Mouse (Mus musculus): ENCODE measurements at regions not wholly inside any gene's neighbourhood (a gene's known extent, or its start where the extent isn't known, plus 50 kb on each side); places are given as distances from the start of the nearest gene placed in this dataset.

DNA sequence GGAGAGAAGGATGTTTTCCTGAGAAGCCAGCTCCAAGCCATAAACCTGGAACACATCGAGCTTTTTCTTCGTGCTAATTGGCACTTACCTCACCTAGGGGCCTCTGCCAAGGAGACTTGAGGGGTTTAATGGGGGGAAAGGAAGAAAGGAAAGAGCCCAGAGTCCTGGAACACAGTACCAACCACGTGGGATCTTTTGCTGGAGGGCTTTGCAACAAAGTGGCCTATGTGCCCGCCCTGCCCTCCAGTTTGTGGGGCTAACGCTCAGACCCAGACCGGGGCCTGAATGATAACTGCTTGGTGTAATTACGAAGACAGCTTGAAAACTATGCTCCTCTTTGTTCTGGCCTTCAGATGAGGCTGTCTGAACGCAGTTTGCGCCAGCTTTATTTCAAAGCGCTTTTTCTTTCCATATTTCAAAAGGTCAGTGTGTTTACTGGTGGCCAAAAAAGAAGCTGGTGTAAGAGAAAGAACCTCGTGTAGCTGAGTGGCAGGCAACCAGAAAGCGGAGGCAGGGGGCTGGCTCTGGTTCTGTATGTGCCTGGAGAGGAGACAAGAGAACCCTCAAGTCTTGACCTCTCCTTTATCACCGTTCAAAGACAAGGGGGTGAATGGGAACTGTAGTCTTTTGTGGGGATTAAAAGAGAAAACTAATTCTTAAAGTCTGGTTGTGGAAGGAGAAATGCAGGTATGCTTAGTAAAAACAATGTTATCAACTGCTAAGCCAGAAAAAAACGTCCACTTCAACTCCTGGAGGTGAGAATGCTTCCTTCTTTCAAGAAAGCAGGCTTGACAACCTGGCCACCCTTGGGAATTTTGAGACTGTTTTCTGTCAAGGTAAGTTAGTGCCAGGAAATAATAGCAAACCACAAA, 136.1 kb upstream of the Btg1 start:
- WGBS = 21% methylated on average over 14 of the region's 14 CpGs
- Histone ChIP-seq H3K27me3 (ENCODE audit: control insufficient read depth, insufficient read depth, low read length) (no peaks in the 10 kb centered on the region), H3K4me3 (ENCODE audit: low read depth, low read length) (no peak overlapping the region), H3K9me3 (ENCODE audit: control insufficient read depth, low read length) (no peaks in the 10 kb centered on the region), H3K36me3 (ENCODE audit: control insufficient read depth, insufficient read depth, low read length) (no peaks in the 10 kb centered on the region), H3K4me2 (ENCODE audit: low read depth, low read length, severe bottlenecking) (no peak overlapping the region), H3K4me1 (replicated peaks; ENCODE audit: control insufficient read depth, insufficient read depth, low read length) (0 out of 2 replicates have a peak, but pooled peaks cover 6% of the 10 kb centered on the region), H3K27ac (ENCODE audit: low read depth, low read length) (peak overlapping the region; percentile 64), H3K9ac (ENCODE audit: low read length) (no peak overlapping the region)
- DNase-seq (ENCODE audit: low spot score) (peak; percentile 72), ATAC-seq (replicated peaks; ENCODE audit: low FRiP score) (peak; percentile 89)

DNA sequence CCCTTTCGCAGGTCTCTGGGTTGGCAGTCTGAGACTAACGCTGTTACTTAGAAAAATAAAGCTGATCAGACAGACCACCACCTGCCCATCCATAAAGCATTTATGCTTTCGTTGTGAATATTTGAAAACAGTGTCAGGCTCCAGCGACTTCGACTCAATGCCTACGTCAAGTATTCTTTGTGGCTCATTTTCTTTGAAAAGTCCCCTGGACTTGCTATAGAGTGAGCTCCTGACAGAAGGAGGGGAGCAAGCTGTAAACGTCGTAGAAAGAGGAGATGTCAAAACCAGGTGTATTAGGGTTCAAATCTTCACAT, 135.5 kb upstream of the Btg1 start:
- H3K4me3 ChIP-seq (ENCODE audit: low read depth, low read length) = no peak overlapping the region
- 64% methylated on average over 8 of the region's 8 CpGs for WGBS
- no peaks in the 10 kb centered on the region for H3K9me3 ChIP-seq (ENCODE audit: control insufficient read depth, low read length)
- 0 out of 2 replicates have a peak, but pooled peaks cover 6% of the 10 kb centered on the region for H3K4me1 ChIP-seq (replicated peaks; ENCODE audit: control insufficient read depth, insufficient read depth, low read length)
- no peak overlapping the region; the same call in 1 of the 2 replicates for H3K27ac ChIP-seq (ENCODE audit: low read depth, low read length)
- H3K36me3 ChIP-seq (ENCODE audit: control insufficient read depth, insufficient read depth, low read length) = no peaks in the 10 kb centered on the region
- H3K9ac ChIP-seq (ENCODE audit: low read length) = no peak overlapping the region
- H3K27me3 ChIP-seq (ENCODE audit: control insufficient read depth, insufficient read depth, low read length) = no peaks in the 10 kb centered on the region
- no peak for ATAC-seq (replicated peaks; ENCODE audit: low FRiP score)
- H3K4me2 ChIP-seq (ENCODE audit: low read depth, low read length, severe bottlenecking) = no peak overlapping the region
- no peak for DNase-seq (ENCODE audit: low spot score)

DNA sequence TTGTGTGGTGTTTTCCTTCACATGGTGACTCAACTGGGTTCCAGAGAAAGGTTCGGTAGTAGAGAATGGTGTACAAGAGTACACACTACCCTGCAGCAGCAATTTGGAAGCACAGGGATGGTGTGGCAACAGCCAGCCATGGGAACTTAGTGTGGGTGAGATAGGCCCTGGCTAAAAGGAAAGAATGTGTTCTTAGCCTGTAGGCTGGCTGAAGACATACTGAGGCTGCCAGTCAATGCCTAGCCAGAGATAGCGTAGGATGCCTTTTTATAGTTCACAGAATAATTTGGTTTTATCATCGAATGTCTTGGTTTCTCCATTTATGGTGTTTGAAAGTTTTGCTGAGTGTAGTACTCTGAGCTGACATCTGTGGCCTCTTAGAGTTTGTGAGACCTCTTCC, 130.1 kb upstream of the Btg1 start:
- no peaks in the 10 kb centered on the region for H3K9me3 ChIP-seq (ENCODE audit: control insufficient read depth, low read length)
- H3K27ac ChIP-seq (ENCODE audit: low read depth, low read length) = no peak overlapping the region
- ATAC-seq (replicated peaks; ENCODE audit: low FRiP score) (no peak), DNase-seq (ENCODE audit: low spot score) (no peak)
- H3K4me3 ChIP-seq (ENCODE audit: low read depth, low read length) = no peak overlapping the region
- WGBS = 95% methylated on average over 3 of the region's 3 CpGs
- H3K4me1 ChIP-seq (replicated peaks; ENCODE audit: control insufficient read depth, insufficient read depth, low read length) = no peaks in the 10 kb centered on the region
- H3K27me3 ChIP-seq (ENCODE audit: control insufficient read depth, insufficient read depth, low read length) = no peaks in the 10 kb centered on the region
- H3K4me2 ChIP-seq (ENCODE audit: low read depth, low read length, severe bottlenecking) = no peak overlapping the region
- no peaks in the 10 kb centered on the region for H3K36me3 ChIP-seq (ENCODE audit: control insufficient read depth, insufficient read depth, low read length)
- no peak overlapping the region for H3K9ac ChIP-seq (ENCODE audit: low read length)

DNA sequence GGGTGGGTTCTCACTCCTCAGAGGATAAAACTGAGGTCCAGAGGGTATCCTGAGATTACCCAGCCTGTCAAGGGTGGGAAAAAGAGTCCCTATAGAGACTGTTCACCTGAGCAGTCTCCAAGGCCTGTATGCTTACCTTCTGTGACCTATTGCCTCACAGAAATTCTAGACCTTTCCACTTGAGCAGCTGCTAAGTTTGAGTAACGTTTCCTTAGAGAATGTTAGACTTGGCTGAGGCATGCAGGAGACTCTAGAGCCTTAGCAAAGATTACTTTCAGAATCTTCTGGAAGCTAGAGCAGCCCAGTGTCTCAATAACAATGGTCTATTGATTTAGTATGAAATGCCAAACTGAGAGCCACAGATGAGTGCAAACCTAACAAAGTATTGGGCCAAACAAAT, 123.1 kb upstream of the Btg1 start:
- no peak overlapping the region for H3K9ac ChIP-seq (ENCODE audit: low read length)
- H3K36me3 ChIP-seq (ENCODE audit: control insufficient read depth, insufficient read depth, low read length) = no peaks in the 10 kb centered on the region
- 56% methylated on average over 1 of the region's 1 CpGs for WGBS
- H3K27ac ChIP-seq (ENCODE audit: low read depth, low read length) = no peak overlapping the region
- H3K27me3 ChIP-seq (ENCODE audit: control insufficient read depth, insufficient read depth, low read length) = no peaks in the 10 kb centered on the region
- H3K4me3 ChIP-seq (ENCODE audit: low read depth, low read length) = no peak overlapping the region
- no peaks in the 10 kb centered on the region for H3K9me3 ChIP-seq (ENCODE audit: control insufficient read depth, low read length)
- DNase-seq (ENCODE audit: low spot score) (no peak), ATAC-seq (replicated peaks; ENCODE audit: low FRiP score) (no peak)
- H3K4me1 ChIP-seq (replicated peaks; ENCODE audit: control insufficient read depth, insufficient read depth, low read length) = no peaks in the 10 kb centered on the region
- H3K4me2 ChIP-seq (ENCODE audit: low read depth, low read length, severe bottlenecking) = no peak overlapping the region

- H3K36me3 ChIP-seq (ENCODE audit: control insufficient read depth, insufficient read depth, low read length) = no peaks in the 10 kb centered on the region
- no peaks in the 10 kb centered on the region for H3K9me3 ChIP-seq (ENCODE audit: control insufficient read depth, low read length)
- H3K4me2 ChIP-seq (ENCODE audit: low read depth, low read length, severe bottlenecking) = no peak overlapping the region
- no peaks in the 10 kb centered on the region for H3K27me3 ChIP-seq (ENCODE audit: control insufficient read depth, insufficient read depth, low read length)
- WGBS = 89% methylated on average over 3 of the region's 3 CpGs
- H3K4me1 ChIP-seq (replicated peaks; ENCODE audit: control insufficient read depth, insufficient read depth, low read length) = no peaks in the 10 kb centered on the region
- no peak overlapping the region for H3K27ac ChIP-seq (ENCODE audit: low read depth, low read length)
- ATAC-seq (replicated peaks; ENCODE audit: low FRiP score) (no peak), DNase-seq (ENCODE audit: low spot score) (no peak)
- no peak overlapping the region for H3K4me3 ChIP-seq (ENCODE audit: low read depth, low read length)
- no peak overlapping the region for H3K9ac ChIP-seq (ENCODE audit: low read length)
Observed at GRCm38 (mm10) chr10:96496700-96497099, 120.1 kb upstream of the Btg1 start.

DNA sequence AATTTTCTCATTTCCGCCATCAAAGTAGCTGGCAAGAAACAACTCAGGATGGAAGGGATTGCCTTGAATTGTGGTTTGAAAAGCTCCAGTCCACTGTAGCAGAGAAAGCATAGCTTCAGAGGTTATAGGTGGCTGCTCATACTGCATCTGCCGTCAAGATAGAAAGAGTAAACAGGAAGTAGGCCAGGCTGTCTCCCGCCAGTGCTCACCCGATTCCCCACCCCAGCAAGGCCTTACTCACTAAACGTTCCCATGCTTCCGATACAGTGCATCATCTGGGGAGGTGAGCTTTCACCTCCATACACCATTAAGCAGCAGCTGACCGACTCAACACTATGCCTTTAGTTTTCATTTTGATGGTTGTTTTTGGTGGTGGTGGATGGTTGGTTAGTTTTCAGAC, 119.3 kb upstream of the Btg1 start:
- H3K9me3 ChIP-seq (ENCODE audit: control insufficient read depth, low read length) = no peaks in the 10 kb centered on the region
- no peaks in the 10 kb centered on the region for H3K4me1 ChIP-seq (replicated peaks; ENCODE audit: control insufficient read depth, insufficient read depth, low read length)
- 89% methylated on average over 7 of the region's 7 CpGs for WGBS
- DNase-seq (ENCODE audit: low spot score) = no peak
- H3K9ac ChIP-seq (ENCODE audit: low read length) = no peak overlapping the region
- no peaks in the 10 kb centered on the region for H3K27me3 ChIP-seq (ENCODE audit: control insufficient read depth, insufficient read depth, low read length)
- no peak overlapping the region for H3K4me3 ChIP-seq (ENCODE audit: low read depth, low read length)
- H3K36me3 ChIP-seq (ENCODE audit: control insufficient read depth, insufficient read depth, low read length) = no peaks in the 10 kb centered on the region
- no peak overlapping the region for H3K4me2 ChIP-seq (ENCODE audit: low read depth, low read length, severe bottlenecking)
- no peak overlapping the region for H3K27ac ChIP-seq (ENCODE audit: low read depth, low read length)
- ATAC-seq (replicated peaks; ENCODE audit: low FRiP score) = no peak

DNA sequence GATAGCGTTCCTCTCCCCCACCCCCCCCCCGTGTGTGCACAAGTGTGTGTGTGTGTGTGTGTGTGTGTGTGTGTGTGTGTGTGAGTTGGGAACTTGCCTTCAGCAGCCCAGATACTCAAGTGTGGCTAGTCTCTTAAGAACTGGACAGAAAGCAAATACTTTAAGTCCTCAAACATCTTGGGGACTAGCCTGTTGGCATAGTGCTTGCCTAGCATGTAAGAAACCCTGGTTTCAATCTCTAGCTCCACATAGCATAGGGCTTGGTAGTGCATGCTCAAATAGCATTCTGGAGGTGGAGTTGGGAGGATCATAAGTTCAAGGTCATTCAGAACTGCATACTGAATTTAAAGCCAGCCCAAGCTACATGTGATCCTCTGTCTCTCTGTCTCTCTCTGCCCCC, 117.5 kb upstream of the Btg1 start:
- H3K4me1 ChIP-seq (replicated peaks; ENCODE audit: control insufficient read depth, insufficient read depth, low read length) = no peaks in the 10 kb centered on the region
- no peak overlapping the region for H3K9ac ChIP-seq (ENCODE audit: low read length)
- WGBS = 100% methylated on average over 2 of the region's 2 CpGs
- no peaks in the 10 kb centered on the region for H3K9me3 ChIP-seq (ENCODE audit: control insufficient read depth, low read length)
- no peak overlapping the region for H3K4me3 ChIP-seq (ENCODE audit: low read depth, low read length)
- H3K4me2 ChIP-seq (ENCODE audit: low read depth, low read length, severe bottlenecking) = no peak overlapping the region
- H3K36me3 ChIP-seq (ENCODE audit: control insufficient read depth, insufficient read depth, low read length) = no peaks in the 10 kb centered on the region
- ATAC-seq (replicated peaks; ENCODE audit: low FRiP score) (no peak), DNase-seq (ENCODE audit: low spot score) (no peak)
- no peaks in the 10 kb centered on the region for H3K27me3 ChIP-seq (ENCODE audit: control insufficient read depth, insufficient read depth, low read length)
- H3K27ac ChIP-seq (ENCODE audit: low read depth, low read length) = no peak overlapping the region

DNA sequence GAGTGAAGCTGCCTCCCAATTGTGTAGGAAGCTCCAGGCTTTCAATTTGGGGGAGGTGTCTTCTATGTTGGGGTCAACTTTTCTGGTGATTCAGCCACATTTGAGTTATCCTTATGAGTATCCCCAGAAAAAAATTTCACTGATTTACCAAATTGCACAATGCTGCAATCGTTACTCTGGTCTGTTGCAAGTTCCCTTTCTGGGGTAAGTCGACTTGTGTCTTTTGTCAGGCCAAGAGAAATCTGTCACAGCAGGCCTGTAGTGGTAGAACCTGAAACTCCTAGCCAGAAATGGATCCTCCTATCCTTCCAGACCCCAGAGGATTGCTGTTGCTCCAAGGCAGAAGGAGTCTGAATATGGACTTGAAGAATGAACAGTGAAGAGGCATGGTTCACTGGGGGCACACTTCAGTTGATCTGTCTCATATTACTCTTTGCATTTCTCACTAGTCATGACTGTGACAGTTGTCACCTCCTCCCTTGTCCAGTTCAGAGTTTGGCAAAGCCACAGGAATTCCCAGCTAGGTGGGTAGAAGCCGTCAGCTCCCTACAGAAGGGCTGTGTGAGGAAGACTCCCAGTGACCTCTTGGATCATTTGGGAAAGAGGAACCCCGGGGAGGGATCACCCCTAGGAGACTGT, 114.6 kb upstream of the Btg1 start:
- Histone ChIP-seq H3K9ac (ENCODE audit: low read length) (no peak overlapping the region), H3K36me3 (ENCODE audit: control insufficient read depth, insufficient read depth, low read length) (no peaks in the 10 kb centered on the region), H3K4me1 (replicated peaks; ENCODE audit: control insufficient read depth, insufficient read depth, low read length) (no peaks in the 10 kb centered on the region), H3K4me2 (ENCODE audit: low read depth, low read length, severe bottlenecking) (no peak overlapping the region), H3K9me3 (ENCODE audit: control insufficient read depth, low read length) (no peaks in the 10 kb centered on the region), H3K27ac (ENCODE audit: low read depth, low read length) (no peak overlapping the region), H3K27me3 (ENCODE audit: control insufficient read depth, insufficient read depth, low read length) (no peaks in the 10 kb centered on the region), H3K4me3 (ENCODE audit: low read depth, low read length) (no peak overlapping the region)
- ATAC-seq (replicated peaks; ENCODE audit: low FRiP score) (no peak), DNase-seq (ENCODE audit: low spot score) (no peak)
- 84% methylated on average over 4 of the region's 4 CpGs for whole genome bisulfite sequencing

DNA sequence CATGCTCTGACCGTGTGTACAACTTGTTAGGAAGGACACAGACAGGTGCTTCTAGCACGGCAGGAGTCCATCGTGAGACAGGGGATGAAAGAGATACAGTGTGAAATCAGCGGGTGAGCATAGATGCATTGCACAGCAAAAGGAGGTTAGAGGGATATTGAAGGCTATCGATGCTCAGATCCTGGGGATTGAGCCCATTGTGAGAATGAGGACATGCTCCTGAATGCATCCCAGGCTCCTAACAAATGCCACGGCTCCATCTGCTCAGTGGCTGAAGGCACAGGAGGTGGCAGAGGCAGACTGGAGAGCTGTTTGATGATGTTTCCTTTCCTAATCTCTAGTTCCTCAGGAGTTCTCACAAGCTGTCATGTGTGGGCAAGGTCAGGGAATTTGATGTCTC, 114.1 kb upstream of the Btg1 start:
- no peak overlapping the region for H3K27ac ChIP-seq (ENCODE audit: low read depth, low read length)
- DNase-seq (ENCODE audit: low spot score) (no peak), ATAC-seq (replicated peaks; ENCODE audit: low FRiP score) (no peak)
- H3K36me3 ChIP-seq (ENCODE audit: control insufficient read depth, insufficient read depth, low read length) = no peaks in the 10 kb centered on the region
- WGBS = 80% methylated on average over 6 of the region's 6 CpGs
- no peaks in the 10 kb centered on the region for H3K9me3 ChIP-seq (ENCODE audit: control insufficient read depth, low read length)
- no peak overlapping the region for H3K4me3 ChIP-seq (ENCODE audit: low read depth, low read length)
- no peaks in the 10 kb centered on the region for H3K27me3 ChIP-seq (ENCODE audit: control insufficient read depth, insufficient read depth, low read length)
- H3K4me2 ChIP-seq (ENCODE audit: low read depth, low read length, severe bottlenecking) = no peak overlapping the region
- H3K9ac ChIP-seq (ENCODE audit: low read length) = no peak overlapping the region
- no peaks in the 10 kb centered on the region for H3K4me1 ChIP-seq (replicated peaks; ENCODE audit: control insufficient read depth, insufficient read depth, low read length)

Data from forebrain, embryonic 11.5 days (tissue).